ENCODE assay signal across 24 mouse cellular contexts in the genomic region with DNA sequence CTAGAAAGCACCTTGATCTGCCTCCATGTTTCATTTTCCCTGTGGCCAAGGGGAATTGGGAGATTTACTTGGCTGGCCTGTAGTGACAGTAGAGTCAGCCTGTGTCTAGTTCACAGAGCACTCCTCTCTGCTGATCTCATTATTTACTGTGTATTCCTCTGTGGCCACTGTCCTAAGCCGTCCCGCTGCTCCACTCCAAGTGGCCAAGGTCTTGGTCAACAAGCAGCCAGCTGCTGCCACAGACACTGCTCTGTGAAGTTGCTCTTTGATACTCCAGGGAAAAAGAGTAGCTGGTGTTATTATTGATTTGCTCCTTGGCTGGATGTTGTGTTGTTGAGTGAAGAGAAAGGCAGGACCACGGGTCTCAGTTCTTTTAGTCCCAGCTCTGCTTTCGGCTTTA.
"Had no signal": no experiment of that assay in that cellular context is flagged by ENCODE, and none has a peak within 500 bp of the region (broad histone marks: within the 10 kb centered on the region; RNA-seq: fewer than 3 reads in every experiment).

No protein-coding gene starts in this region.

- H3K36me3 ChIP-seq: heart, embryonic 13.5 days; heart, embryonic 15.5 days; hindbrain, embryonic 13.5 days; hindbrain, embryonic 15.5 days; intestine, embryonic 15.5 days; limb, embryonic 10.5 days; limb, embryonic 12.5 days; liver, embryonic 13.5 days had no signal

- H3K4me3 ChIP-seq: gastrocnemius, adult 2 months; heart, adult 2 months; heart, embryonic 13.5 days; heart, embryonic 15.5 days; hindbrain, embryonic 13.5 days; hindbrain, embryonic 15.5 days; intestine, embryonic 15.5 days; layer of hippocampus, adult 2 months; left cerebral cortex, adult 2 months; limb, embryonic 10.5 days; limb, embryonic 12.5 days; liver, embryonic 13.5 days had no signal

- H3K27me3 ChIP-seq: heart, embryonic 13.5 days; heart, embryonic 15.5 days; hindbrain, embryonic 13.5 days; hindbrain, embryonic 15.5 days; intestine, embryonic 15.5 days; limb, embryonic 12.5 days; liver, embryonic 13.5 days had no signal

- H3K4me1 ChIP-seq: hindbrain, embryonic 15.5 days; intestine, embryonic 15.5 days; limb, embryonic 10.5 days; limb, embryonic 12.5 days; liver, embryonic 13.5 days had no signal

- DNase-seq: gastrocnemius, adult 2 months; gastrocnemius, postnatal 10 days; gastrocnemius, postnatal 25 days; heart, adult 2 months; heart, postnatal 4 days; kidney, adult 18-20 months; kidney, adult 8-10 months; kidney, postnatal 10 days; kidney, postnatal 25 days; kidney, postnatal 4 days; liver, embryonic 13.5 days had no signal

- H3K27ac ChIP-seq: gastrocnemius, adult 2 months; heart, adult 2 months; heart, embryonic 13.5 days; heart, embryonic 15.5 days; hindbrain, embryonic 13.5 days; hindbrain, embryonic 15.5 days; intestine, embryonic 15.5 days; layer of hippocampus, adult 2 months; left cerebral cortex, adult 2 months; limb, embryonic 10.5 days; limb, embryonic 12.5 days; liver, embryonic 13.5 days had no signal

- H3K9ac ChIP-seq: heart, embryonic 13.5 days; heart, embryonic 15.5 days; hindbrain, embryonic 13.5 days; hindbrain, embryonic 15.5 days; intestine, embryonic 15.5 days; limb, embryonic 12.5 days; liver, embryonic 13.5 days had no signal

- H3K4me2 ChIP-seq: heart, embryonic 11.5 days; heart, embryonic 13.5 days; heart, embryonic 15.5 days; hindbrain, embryonic 13.5 days; hindbrain, embryonic 15.5 days; intestine, embryonic 15.5 days; limb, embryonic 12.5 days; liver, embryonic 11.5 days; liver, embryonic 13.5 days had no signal

- H3K9me3 ChIP-seq: heart, embryonic 13.5 days; heart, embryonic 15.5 days; hindbrain, embryonic 13.5 days; hindbrain, embryonic 15.5 days; intestine, embryonic 15.5 days; limb, embryonic 10.5 days; limb, embryonic 12.5 days; liver, embryonic 13.5 days had no signal

- ATAC-seq: inflammation-experienced regulatory T-cells, adult 6 months; intestine, embryonic 15.5 days; intestine, postnatal 0 days had no signal
